Mouse (Mus musculus) brown adipose tissue, adult 24 weeks (tissue): ENCODE measurements around the gene Apbb2. TPM values are rescaled to one million over a fixed set of nuclear protein-coding genes. Genes with fewer than 3 reads are reported as not detected.

ENCODE experiments used
- H3K27ac ChIP-seq: fragments of 200-500 bp; replicated peaks from 2 replicates; pipeline ENCODE4 v1.5.1; 2012; ENCODE audit warnings: low read depth, mild to moderate bottlenecking, low read length
- H3K4me1 ChIP-seq: fragments of 200-500 bp; 2 replicates; pipeline ENCODE4 v1.6.1; 2012; ENCODE audit warnings: low read length, mixed read lengths; ENCODE audit not compliant: control insufficient read depth, insufficient read depth, insufficient read length
- H3K4me3 ChIP-seq: fragments of 200-500 bp; 2 replicates; pipeline ENCODE4 v1.5.1; 2012; ENCODE audit warnings: low read depth, mild to moderate bottlenecking, low read length, moderate library complexity; ENCODE audit not compliant: insufficient read depth
- polyA plus RNA-seq: library from polyadenylated mRNA; stranded (reverse); fragments of >200 nt; gene quantifications from 2 replicates; pipeline ENCODE4 v1.2.4, GENCODE M21; 2012; ENCODE audit not compliant: missing spikeins, insufficient read depth, insufficient read length

The Apbb2 gene
- polyA plus RNA-seq, 1 experiment = 3.5 TPM

- H3K4me3 ChIP-seq = no peak overlapping the region
- peaks cover 4% of the 10 kb centered on the region; the same call in 1 of the 2 replicates for H3K4me1 ChIP-seq
- no peak overlapping the region for H3K27ac ChIP-seq
These were observed 195.1 kb downstream of the Apbb2 start for GRCm38 (mm10) chr5:66423466-66423865.

DNA sequence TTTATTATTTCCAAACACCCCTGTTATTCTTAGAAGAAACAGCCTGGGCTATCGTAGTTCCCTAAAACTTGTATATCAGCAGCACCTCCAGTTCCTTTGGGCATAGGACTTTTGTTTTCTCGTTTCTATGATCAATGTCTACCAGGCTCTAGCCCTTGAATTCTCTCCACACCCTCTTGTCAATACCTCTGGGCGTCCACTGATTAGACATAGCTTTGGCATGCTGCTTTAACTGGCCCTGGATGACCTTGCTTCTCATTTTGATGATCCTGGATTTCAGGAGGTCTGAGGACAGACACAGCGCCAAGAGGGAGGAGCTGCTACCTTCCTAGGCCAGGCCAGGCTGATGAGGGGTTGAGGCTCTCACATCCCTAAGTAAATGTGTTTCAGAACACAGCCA, 196.6 kb downstream of the Apbb2 start:
- Histone ChIP-seq H3K4me3 (no peak overlapping the region), H3K4me1 (peaks cover 3% of the 10 kb centered on the region; the same call in 1 of the 2 replicates), H3K27ac (no peak overlapping the region)

GRCm38 (mm10) chr5:66421230-66421629, 197.4 kb downstream of the Apbb2 start:
- Histone ChIP-seq H3K4me1 (peaks cover 2% of the 10 kb centered on the region; the same call in 1 of the 2 replicates), H3K27ac (no peak overlapping the region)

DNA sequence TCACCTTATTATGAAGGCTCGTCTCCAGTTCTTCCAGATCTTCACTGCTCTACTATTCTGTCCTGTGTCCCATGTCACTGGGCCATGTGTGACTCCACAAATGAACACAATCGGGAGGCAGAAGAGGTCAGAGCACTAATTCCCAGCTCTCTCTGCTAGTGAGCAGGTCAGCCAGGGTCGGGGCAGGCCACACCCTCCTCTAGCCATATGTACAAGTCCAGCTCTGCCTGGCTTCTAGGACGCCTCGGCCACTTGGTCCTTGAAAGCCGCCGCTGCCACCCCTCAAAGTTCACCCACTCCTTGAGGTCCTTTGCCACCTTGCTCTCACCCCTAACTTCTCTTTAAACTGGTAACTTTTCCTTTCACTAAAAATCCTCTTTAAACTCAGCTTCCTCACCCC, 198.6 kb downstream of the Apbb2 start:
- no peak overlapping the region for H3K4me3 ChIP-seq
- no peaks in the 10 kb centered on the region for H3K4me1 ChIP-seq
- H3K27ac ChIP-seq = no peak overlapping the region

More at GRCm38 (mm10) chr5:66421230-66421629, 197.4 kb downstream of the Apbb2 start:
- no peak overlapping the region for H3K4me3 ChIP-seq

GRCm38 (mm10) chr5:66417289-66417688, 201.3 kb downstream of the Apbb2 start:
- Histone ChIP-seq H3K4me3 (no peak overlapping the region), H3K27ac (no peak overlapping the region), H3K4me1 (no peaks in the 10 kb centered on the region)

- no peak overlapping the region for H3K4me3 ChIP-seq
- no peak overlapping the region for H3K27ac ChIP-seq
- no peaks in the 10 kb centered on the region for H3K4me1 ChIP-seq
These were observed 202.7 kb downstream of the Apbb2 start for GRCm38 (mm10) chr5:66415700-66416543.

GRCm38 (mm10) chr5:66415033-66415697, 203.4 kb downstream of the Apbb2 start:
- Histone ChIP-seq H3K4me3 (no peak overlapping the region), H3K4me1 (no peaks in the 10 kb centered on the region)

GRCm38 (mm10) chr5:66413402-66413801, 205.2 kb downstream of the Apbb2 start:
- Histone ChIP-seq H3K4me1 (no peaks in the 10 kb centered on the region; the same call in 1 of the 2 replicates), H3K27ac (no peak overlapping the region), H3K4me3 (no peak overlapping the region)

More at GRCm38 (mm10) chr5:66415033-66415697, 203.4 kb downstream of the Apbb2 start:
- H3K27ac ChIP-seq = no peak overlapping the region

GRCm38 (mm10) chr5:66412821-66413220, 205.8 kb downstream of the Apbb2 start:
- H3K4me3 ChIP-seq = no peak overlapping the region
- H3K27ac ChIP-seq = no peak overlapping the region
- H3K4me1 ChIP-seq = no peaks in the 10 kb centered on the region; the same call in 1 of the 2 replicates

DNA sequence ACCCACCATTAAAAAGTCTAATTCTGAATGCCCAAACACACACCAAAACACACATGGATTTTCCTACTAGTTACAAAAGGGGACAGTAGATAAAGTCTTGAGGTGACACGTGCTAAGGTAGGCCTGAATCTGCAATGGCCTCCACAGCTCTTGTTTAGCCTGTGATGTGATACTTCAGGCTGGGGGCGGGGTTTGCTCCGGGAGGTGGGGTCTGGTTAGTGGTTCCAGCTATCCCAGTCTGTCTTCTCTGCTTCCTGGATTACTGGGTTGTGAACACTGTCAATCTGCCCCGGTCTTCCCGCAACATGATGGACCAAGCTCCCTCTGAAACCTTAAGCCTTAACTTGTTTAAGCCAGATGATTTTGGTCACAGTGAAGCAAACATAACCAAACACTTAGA, 210.0 kb downstream of the Apbb2 start:
- no peak overlapping the region for H3K27ac ChIP-seq
- peaks cover 17% of the 10 kb centered on the region for H3K4me1 ChIP-seq
- no peak overlapping the region for H3K4me3 ChIP-seq

DNA sequence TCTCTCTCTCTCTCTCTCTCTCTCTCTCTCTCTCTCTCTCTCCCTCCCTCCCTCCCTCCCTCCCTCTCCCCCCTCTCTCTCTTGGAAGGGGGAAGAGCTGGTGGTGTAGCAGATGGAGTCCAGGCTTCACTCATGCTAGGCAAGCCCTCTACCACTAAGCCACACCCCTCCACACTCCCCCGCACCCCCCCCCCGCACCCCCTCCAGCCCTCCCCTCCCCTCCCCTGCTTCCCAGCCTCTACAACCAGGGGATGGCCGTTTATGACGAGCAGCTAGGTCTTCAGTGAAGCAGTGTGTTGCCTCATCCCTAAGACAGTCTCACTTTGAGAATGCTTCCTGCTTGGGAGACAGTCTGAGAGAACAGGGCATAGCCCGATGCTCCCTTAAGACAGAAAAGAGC, 210.6 kb downstream of the Apbb2 start:
- Histone ChIP-seq H3K4me1 (peaks cover 17% of the 10 kb centered on the region), H3K4me3 (no peak overlapping the region), H3K27ac (no peak overlapping the region)

GRCm38 (mm10) chr5:66406431-66406830, 212.2 kb downstream of the Apbb2 start:
- peaks cover 17% of the 10 kb centered on the region for H3K4me1 ChIP-seq
- H3K27ac ChIP-seq = no peak overlapping the region
- no peak overlapping the region for H3K4me3 ChIP-seq

DNA sequence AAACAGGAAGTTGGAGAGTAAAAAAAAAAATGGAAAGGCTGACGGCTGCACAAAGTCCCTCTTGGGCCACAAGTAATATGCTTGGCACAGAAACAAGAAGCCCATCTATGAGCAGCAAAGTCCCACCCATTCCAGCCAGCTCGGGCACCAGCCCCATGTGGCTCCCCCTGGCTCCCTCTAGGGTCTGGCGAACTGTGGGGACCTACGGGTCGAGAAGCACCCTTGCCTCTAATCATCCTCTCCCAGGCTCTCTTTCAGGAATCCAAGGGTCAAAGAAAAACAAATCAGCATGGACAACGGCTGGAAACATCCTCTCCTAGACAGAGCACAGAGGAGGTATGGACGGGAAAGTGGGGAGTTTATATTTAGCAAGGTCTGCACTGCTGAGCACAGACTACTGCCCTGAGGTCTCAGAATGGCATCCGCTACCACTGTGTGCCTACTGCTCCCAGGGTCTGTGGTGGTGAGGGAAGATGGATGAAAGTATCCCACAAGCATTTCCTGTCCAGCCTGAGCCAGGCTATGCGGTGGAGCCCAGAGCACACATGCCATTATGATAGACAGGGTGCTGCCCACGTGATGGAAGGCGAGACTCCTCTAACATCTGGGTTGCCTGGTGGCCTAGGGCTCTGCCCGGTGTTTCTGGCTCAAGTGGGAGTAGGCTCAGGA, 212.7 kb downstream of the Apbb2 start:
- peak overlapping the region; percentile 8; the same call in 1 of the 2 replicates for H3K27ac ChIP-seq
- no peak overlapping the region for H3K4me3 ChIP-seq

GRCm38 (mm10) chr5:66405305-66405704, 213.3 kb downstream of the Apbb2 start:
- H3K27ac ChIP-seq = 0 out of 2 replicates have a peak overlapping the region, but pooled peaks have one; percentile 24

More for the DNA sequence above, 212.7 kb downstream of the Apbb2 start:
- peaks cover 17% of the 10 kb centered on the region for H3K4me1 ChIP-seq

DNA sequence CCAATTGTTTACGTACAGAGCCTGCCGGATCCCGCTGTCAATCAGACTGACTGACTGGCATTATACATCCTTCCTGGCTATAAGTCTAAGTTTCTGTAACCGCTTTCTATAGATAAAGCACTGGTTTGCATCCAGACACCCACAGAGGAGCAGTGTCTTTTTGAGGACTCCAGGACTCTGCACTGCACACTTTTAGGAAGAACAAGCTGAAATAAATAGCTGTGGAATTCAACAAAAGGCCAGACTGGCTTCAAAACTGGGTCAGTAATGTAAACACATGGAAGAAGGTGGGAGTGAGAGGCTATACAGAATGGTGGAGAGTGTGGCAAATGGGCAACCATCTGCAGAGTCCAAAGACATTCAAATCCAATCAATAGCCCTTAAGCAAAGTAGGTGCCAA, 218.0 kb downstream of the Apbb2 start:
- Histone ChIP-seq H3K27ac (no peak overlapping the region), H3K4me1 (peaks cover 3% of the 10 kb centered on the region; the same call in 1 of the 2 replicates), H3K4me3 (no peak overlapping the region)

More at GRCm38 (mm10) chr5:66405305-66405704, 213.3 kb downstream of the Apbb2 start:
- H3K4me1 ChIP-seq = peaks cover 17% of the 10 kb centered on the region
- no peak overlapping the region for H3K4me3 ChIP-seq
